ENCODE assay signal across 17 mouse cellular contexts in the genomic region with DNA sequence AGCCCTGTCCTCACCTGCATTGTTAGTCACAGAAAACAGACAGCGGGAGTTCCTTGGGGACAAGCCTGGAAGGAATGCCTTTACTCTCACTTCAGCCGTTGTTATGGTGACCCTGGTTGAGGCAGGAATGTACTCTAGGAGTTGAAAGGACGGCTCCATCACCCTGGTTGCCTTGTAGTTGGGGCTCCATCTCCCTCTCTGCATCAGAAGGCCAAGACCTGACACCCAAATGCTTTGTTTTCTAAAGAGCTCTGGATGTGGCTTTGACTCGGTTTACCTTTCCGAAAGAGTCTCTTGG. TPM values are rescaled to one million over a fixed set of nuclear protein-coding genes. Genes with fewer than 3 reads are reported as not detected.
DNase-seq lines count a peak whose midpoint lies in the region; ATAC-seq lines count a peak whose summit lies in the region.
"Had no signal": no experiment of that assay in that cellular context is flagged by ENCODE, and none has a peak within 500 bp of the region (broad histone marks: within the 10 kb centered on the region; RNA-seq: fewer than 3 reads in every experiment).

No protein-coding gene starts in this region.

- H3K36me3 ChIP-seq in forebrain, embryonic 13.5 days (ENCODE audit: poor library complexity, severe bottlenecking): peaks cover 2% of the 10 kb centered on the region; the same call in 1 of the 2 replicates
- H3K36me3 ChIP-seq in forebrain, embryonic 16.5 days (ENCODE audit: control insufficient read depth, insufficient read depth): no peaks in the 10 kb centered on the region
- H3K36me3 ChIP-seq in neural tube, embryonic 13.5 days: no peaks in the 10 kb centered on the region
- no peaks in the 10 kb centered on the region for H3K36me3 ChIP-seq in neural tube, embryonic 15.5 days
- no peaks in the 10 kb centered on the region for H3K36me3 ChIP-seq in midbrain, embryonic 12.5 days
- no peaks in the 10 kb centered on the region for H3K36me3 ChIP-seq in intestine, embryonic 15.5 days

- no peak overlapping the region for H3K4me2 ChIP-seq in forebrain, embryonic 13.5 days
- no peak overlapping the region for H3K4me2 ChIP-seq in forebrain, embryonic 16.5 days (ENCODE audit: low read length)
- no peak overlapping the region for H3K4me2 ChIP-seq in neural tube, embryonic 13.5 days
- H3K4me2 ChIP-seq in neural tube, embryonic 15.5 days: no peak overlapping the region
- no peak overlapping the region for H3K4me2 ChIP-seq in midbrain, embryonic 12.5 days (replicated peaks)
- no peak overlapping the region for H3K4me2 ChIP-seq in intestine, embryonic 15.5 days (replicated peaks)

- H3K9ac ChIP-seq in forebrain, embryonic 13.5 days: no peak overlapping the region
- no peak overlapping the region for H3K9ac ChIP-seq in forebrain, embryonic 16.5 days (replicated peaks; ENCODE audit: low read depth, low read length)
- H3K9ac ChIP-seq in neural tube, embryonic 13.5 days: no peak overlapping the region
- H3K9ac ChIP-seq in neural tube, embryonic 15.5 days (replicated peaks): no peak overlapping the region
- H3K9ac ChIP-seq in midbrain, embryonic 12.5 days (replicated peaks): no peak overlapping the region
- no peak overlapping the region for H3K9ac ChIP-seq in intestine, embryonic 15.5 days
- H3K9ac ChIP-seq: liver, postnatal 0 days had no signal

- H3K4me1 ChIP-seq in forebrain, embryonic 13.5 days: peaks cover 49% of the 10 kb centered on the region
- peaks cover 48% of the 10 kb centered on the region for H3K4me1 ChIP-seq in forebrain, embryonic 16.5 days (replicated peaks; ENCODE audit: control insufficient read depth, insufficient read depth, low read length)
- H3K4me1 ChIP-seq in neural tube, embryonic 13.5 days (replicated peaks): peaks cover 56% of the 10 kb centered on the region
- H3K4me1 ChIP-seq in neural tube, embryonic 15.5 days: peaks cover 46% of the 10 kb centered on the region
- peaks cover 50% of the 10 kb centered on the region for H3K4me1 ChIP-seq in midbrain, embryonic 12.5 days
- H3K4me1 ChIP-seq in intestine, embryonic 15.5 days (replicated peaks): peaks cover 16% of the 10 kb centered on the region

- H3K9me3 ChIP-seq in forebrain, embryonic 13.5 days (replicated peaks): no peaks in the 10 kb centered on the region
- H3K9me3 ChIP-seq in forebrain, embryonic 16.5 days (ENCODE audit: control insufficient read depth, low read length): no peaks in the 10 kb centered on the region
- no peaks in the 10 kb centered on the region for H3K9me3 ChIP-seq in neural tube, embryonic 13.5 days
- H3K9me3 ChIP-seq in neural tube, embryonic 15.5 days (replicated peaks): no peaks in the 10 kb centered on the region
- no peaks in the 10 kb centered on the region for H3K9me3 ChIP-seq in midbrain, embryonic 12.5 days
- no peaks in the 10 kb centered on the region for H3K9me3 ChIP-seq in intestine, embryonic 15.5 days

- no peak overlapping the region for H3K4me3 ChIP-seq in forebrain, embryonic 13.5 days
- H3K4me3 ChIP-seq in forebrain, embryonic 16.5 days (replicated peaks; ENCODE audit: low read length): no peak overlapping the region
- H3K4me3 ChIP-seq in neural tube, embryonic 13.5 days: no peak overlapping the region
- no peak overlapping the region for H3K4me3 ChIP-seq in neural tube, embryonic 15.5 days (replicated peaks)
- no peak overlapping the region for H3K4me3 ChIP-seq in midbrain, embryonic 12.5 days
- no peak overlapping the region for H3K4me3 ChIP-seq in intestine, embryonic 15.5 days (replicated peaks)

- ATAC-seq in forebrain, embryonic 13.5 days: no peak
- no peak for ATAC-seq in forebrain, embryonic 16.5 days
- no peak for ATAC-seq in neural tube, embryonic 13.5 days (ENCODE audit: low read depth)
- no peak for ATAC-seq in neural tube, embryonic 15.5 days (ENCODE audit: low FRiP score)
- no peak for ATAC-seq in midbrain, embryonic 12.5 days (ENCODE audit: low FRiP score, low read depth)
- no peak for ATAC-seq in intestine, embryonic 15.5 days
- ATAC-seq: liver, postnatal 0 days had no signal

- no peaks in the 10 kb centered on the region for H3K27me3 ChIP-seq in forebrain, embryonic 13.5 days
- H3K27me3 ChIP-seq in forebrain, embryonic 16.5 days (replicated peaks; ENCODE audit: control insufficient read depth, insufficient read depth, low read length): no peaks in the 10 kb centered on the region
- H3K27me3 ChIP-seq in neural tube, embryonic 13.5 days: no peaks in the 10 kb centered on the region
- H3K27me3 ChIP-seq in neural tube, embryonic 15.5 days (replicated peaks): no peaks in the 10 kb centered on the region
- H3K27me3 ChIP-seq in midbrain, embryonic 12.5 days: no peaks in the 10 kb centered on the region
- peaks cover 32% of the 10 kb centered on the region for H3K27me3 ChIP-seq in intestine, embryonic 15.5 days (replicated peaks)

- DNase-seq in frontal cortex, adult 2 months (ENCODE audit: extremely low spot score in 1 of 2, low spot score in 1 of 2): no peak
- no peak for DNase-seq in layer of hippocampus, adult 8-10 months (ENCODE audit: low spot score in 2 of 2)
- DNase-seq: B cell, adult 2 months; layer of hippocampus, adult 9-11 months; liver, postnatal 0 days; lung, postnatal 4 days had no signal

- H3K27ac ChIP-seq in forebrain, embryonic 13.5 days: peak overlapping the region; percentile 48; the same call in 1 of the 2 replicates
- no peak overlapping the region for H3K27ac ChIP-seq in forebrain, embryonic 16.5 days (ENCODE audit: low read length)
- 0 out of 2 replicates have a peak overlapping the region, but pooled peaks have one; percentile 42 for H3K27ac ChIP-seq in neural tube, embryonic 13.5 days (replicated peaks)
- no peak overlapping the region for H3K27ac ChIP-seq in neural tube, embryonic 15.5 days (replicated peaks)
- peak overlapping the region; percentile 63; the same call in 1 of the 2 replicates for H3K27ac ChIP-seq in midbrain, embryonic 12.5 days (replicated peaks)
- H3K27ac ChIP-seq in intestine, embryonic 15.5 days: no peak overlapping the region

- 39% methylated on average over 5 of the region's 5 CpGs for whole genome bisulfite sequencing in forebrain, embryonic 13.5 days
- 42% methylated on average over 5 of the region's 5 CpGs for whole genome bisulfite sequencing in forebrain, embryonic 16.5 days
- WGBS in neural tube, embryonic 13.5 days: 42% methylated on average over 5 of the region's 5 CpGs
- WGBS in neural tube, embryonic 15.5 days: 47% methylated on average over 5 of the region's 5 CpGs
- 36% methylated on average over 5 of the region's 5 CpGs for WGBS in midbrain, embryonic 12.5 days
- WGBS in intestine, embryonic 15.5 days: 62% methylated on average over 5 of the region's 5 CpGs

RNA-seq across cellular contexts. Expression of a gene that starts 8.8 kb away (rescaled TPM):
- not detected in 2 replicates for polyA plus RNA-seq in forebrain, embryonic 13.5 days (2015; fragmentation: Nextera tagmentation; extraction: Ambion mirVana)
- not detected in 2 replicates for polyA plus RNA-seq in forebrain, embryonic 16.5 days (2015; fragmentation: Nextera tagmentation; extraction: Ambion mirVana)
- not detected in 2 replicates for polyA plus RNA-seq in neural tube, embryonic 13.5 days (2015; fragmentation: Nextera tagmentation; extraction: Ambion mirVana)
- polyA plus RNA-seq in neural tube, embryonic 15.5 days (2015; fragmentation: Nextera tagmentation; extraction: Ambion mirVana): 0.14 TPM in 1 of 2 replicates, not detected in the other
- not detected in 2 replicates for polyA plus RNA-seq in midbrain, embryonic 12.5 days (2016; fragmentation: Nextera tagmentation; extraction: Ambion mirVana)
- 0.08 and 0.10 TPM in 2 replicates for polyA plus RNA-seq in frontal cortex, adult 2 months (2012; rRNA removed)
- total RNA-seq in layer of hippocampus, adult 8-10 months (2022): 1 to 10 TPM in 2 of 4 experiments, under 1 TPM in 2; 0.50 to 1.3 (median 0.96) TPM
- 0.13 TPM in 1 of 2 replicates, not detected in the other for polyA plus RNA-seq in intestine, embryonic 15.5 days (2015; fragmentation: Nextera tagmentation; extraction: Ambion mirVana)
- total RNA-seq: common myeloid progenitor, adult 5-6 weeks; hematopoietic stem cell, adult 5-6 weeks; monocyte, adult 5-6 weeks had no signal
- polyA plus RNA-seq: heart, embryonic 14.5 days; limb, embryonic 14.5 days; liver, postnatal 0 days had no signal

Comparison
In these comparisons a context has a peak if more than half of its experiments do, and no peak if none do; other contexts are left out.
1. H3K27ac ChIP-seq: peak in forebrain, embryonic 13.5 days (single experiment), neural tube, embryonic 13.5 days (single experiment) and midbrain, embryonic 12.5 days (single experiment); none in forebrain, embryonic 16.5 days (single experiment), neural tube, embryonic 15.5 days (single experiment) and intestine, embryonic 15.5 days (single experiment).